Mouse (Mus musculus) liver, embryonic 15.5 days (tissue): ENCODE data around the gene Zfp110. TPM values are rescaled to one million over a fixed set of nuclear protein-coding genes. Genes with fewer than 3 reads are reported as not detected.
"Not testable (repeated sequence)": the region's sequence is repeated elsewhere in the genome, so short reads cannot be mapped to it uniquely, and the experiment has no call there.

Source experiments
- ATAC-seq: fragments of 200-750 bp; cut with Nextera tagmentation; 2 replicates; pipeline ENCODE4 v1.8.0; 2017; ENCODE audit warnings: moderate number of reproducible peaks, mild to moderate bottlenecking, moderate library complexity; ENCODE audit not compliant: insufficient read depth
- H3K27ac ChIP-seq: fragments of 300-500 bp; sonication (generic); replicated peaks from 2 replicates; pipeline ENCODE4 v1.5.1; 2015; ENCODE audit warnings: mild to moderate bottlenecking, inconsistent platforms
- H3K27me3 ChIP-seq: fragments of 300-500 bp; sonication (generic); 2 replicates; pipeline ENCODE4 v1.6.1; 2015; ENCODE audit warnings: mild to moderate bottlenecking, inconsistent platforms
- H3K36me3 ChIP-seq: fragments of 300-500 bp; sonication (generic); replicated peaks from 2 replicates; pipeline ENCODE4 v1.6.1; 2015; ENCODE audit warnings: moderate library complexity, mild to moderate bottlenecking, inconsistent platforms
- H3K4me1 ChIP-seq: fragments of 300-500 bp; sonication (generic); replicated peaks from 2 replicates; pipeline ENCODE4 v1.6.1; 2015; ENCODE audit warnings: inconsistent platforms
- H3K4me2 ChIP-seq: fragments of 300-500 bp; sonication (generic); 2 replicates; pipeline ENCODE4 v1.6.1; 2015; ENCODE audit warnings: moderate library complexity, mild to moderate bottlenecking, inconsistent platforms
- H3K4me3 ChIP-seq: fragments of 300-500 bp; sonication (generic); replicated peaks from 2 replicates; pipeline ENCODE4 v1.5.1; 2015; ENCODE audit warnings: mild to moderate bottlenecking, inconsistent platforms
- H3K9ac ChIP-seq: fragments of 300-500 bp; sonication (generic); 2 replicates; pipeline ENCODE4 v1.6.1; 2015; ENCODE audit warnings: moderate library complexity, mild to moderate bottlenecking, inconsistent platforms
- H3K9me3 ChIP-seq: fragments of 300-500 bp; sonication (generic); replicated peaks from 2 replicates; pipeline ENCODE4 v1.6.1; 2016; ENCODE audit warnings: inconsistent platforms
- WGBS: fragments of 180-500 bp; shearing (Covaris S2); methylation state at CpG from one replicate; pipeline ENCODE4 v1.1.7; 2015; ENCODE audit warnings: mixed read lengths; ENCODE audit not compliant: insufficient replicate concordance; 5-methylcytosine and 5-hydroxymethylcytosine counted together
- polyA plus RNA-seq: library from polyadenylated mRNA; unstranded; fragments of >200 nt; fragmentation: Nextera tagmentation; extraction: Ambion mirVana; gene quantifications from 2 replicates; pipeline ENCODE4 v1.2.1, GENCODE M21; 2015

The Zfp110 gene
- 10.8 and 12.3 TPM in 2 replicates for polyA plus RNA-seq

- peak within 1 kb of the TSS; percentile 87 for H3K4me2 ChIP-seq
- 2% methylated on average over 47 of the region's 47 CpGs for WGBS
Observed at GRCm38 (mm10) chr7:12834162-12835120, at the start of gene Zfp110. Gene Zfp110 (plus strand): TSS chr7:12834761.

DNA sequence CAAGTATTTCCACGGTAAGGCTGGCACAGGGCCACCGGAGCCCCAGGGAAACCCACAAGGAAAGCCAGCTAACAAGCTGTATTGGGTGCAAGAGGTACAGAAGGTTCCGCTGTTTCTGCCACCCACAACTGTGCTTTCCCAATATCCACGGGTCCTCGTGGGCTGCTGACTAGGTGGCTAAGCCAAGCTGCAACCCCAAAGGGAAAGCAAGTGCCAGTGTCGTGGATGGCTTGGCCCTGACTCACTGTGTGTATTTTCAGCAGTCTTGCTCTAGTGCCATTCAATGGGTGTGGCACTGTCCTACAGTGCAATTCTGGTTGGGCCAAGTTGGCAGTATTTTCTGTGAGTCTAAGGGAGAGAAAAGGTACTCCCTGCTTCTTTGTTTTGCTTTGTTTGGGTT lies 47.2 kb upstream of the Zfp110 start:
- 53% methylated on average over 6 of the region's 6 CpGs for WGBS
- no peak overlapping the region for H3K4me3 ChIP-seq
- H3K27ac ChIP-seq, result no peak overlapping the region
- no peaks in the 10 kb centered on the region for H3K4me1 ChIP-seq
- no peaks in the 10 kb centered on the region for H3K27me3 ChIP-seq
- H3K36me3 ChIP-seq, result no peaks in the 10 kb centered on the region
- H3K9me3 ChIP-seq, result no peaks in the 10 kb centered on the region
- H3K4me2 ChIP-seq, result no peak overlapping the region
- H3K9ac ChIP-seq, result no peak overlapping the region
- ATAC-seq, result no peak

More at GRCm38 (mm10) chr7:12834162-12835120, at the start of gene Zfp110:
- Histone ChIP-seq H3K9me3 (no peaks in the 10 kb centered on the region), H3K9ac (peak within 1 kb of the TSS; percentile 76), H3K27me3 (no peaks in the 10 kb centered on the region), H3K36me3 (peaks cover 33% of the 10 kb centered on the region), H3K27ac (peak within 1 kb of the TSS; percentile 71), H3K4me3 (peak within 1 kb of the TSS; percentile 75), H3K4me1 (peaks cover 21% of the 10 kb centered on the region)
- ATAC-seq, result peak; percentile 98

DNA sequence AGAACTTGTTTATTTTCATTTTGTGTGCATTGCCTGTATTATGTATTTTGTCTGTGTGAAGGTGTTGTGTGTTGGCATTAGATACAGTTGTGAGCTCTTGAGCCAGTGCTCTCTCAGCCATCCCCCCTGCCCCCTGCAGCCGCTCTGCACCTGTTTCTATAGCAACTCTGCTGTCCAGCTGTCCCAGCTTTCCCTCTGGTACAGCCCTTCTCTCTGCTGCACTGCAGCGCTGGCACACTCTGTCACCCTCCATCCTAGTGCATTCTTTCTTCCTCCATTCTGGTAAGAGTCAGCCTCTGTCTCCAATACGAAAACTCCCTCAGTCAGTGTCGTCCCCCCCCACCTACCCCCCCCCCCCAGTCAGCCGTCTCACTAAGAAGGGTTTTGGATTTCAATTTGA lies 46.5 kb upstream of the Zfp110 start:
- Histone ChIP-seq H3K36me3 (no peaks in the 10 kb centered on the region), H3K4me2 (no peak overlapping the region), H3K9me3 (no peaks in the 10 kb centered on the region), H3K4me3 (no peak overlapping the region), H3K27me3 (no peaks in the 10 kb centered on the region), H3K27ac (no peak overlapping the region), H3K4me1 (no peaks in the 10 kb centered on the region), H3K9ac (no peak overlapping the region)
- 35% methylated on average over 5 of the region's 5 CpGs for WGBS
- ATAC-seq, result no peak

DNA sequence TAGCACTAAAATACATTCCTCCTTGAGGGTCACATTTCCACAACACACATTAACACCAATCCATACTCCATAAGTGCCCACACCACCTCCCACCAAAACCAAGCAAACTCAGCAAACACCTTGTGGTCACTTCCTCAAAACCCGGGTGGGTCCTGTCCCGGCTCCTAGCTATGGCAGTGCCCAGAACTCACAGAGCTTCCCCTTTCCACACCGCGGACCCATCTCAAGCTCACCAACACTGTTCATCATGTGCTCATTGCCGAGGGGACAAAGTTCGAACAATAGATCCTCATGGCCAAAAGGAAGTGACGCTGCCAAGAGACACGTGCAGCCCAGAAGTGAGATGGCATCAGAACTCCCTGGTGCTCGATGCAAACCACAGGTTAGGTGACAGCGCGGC lies 41.9 kb upstream of the Zfp110 start:
- not testable (repeated sequence) for H3K4me3 ChIP-seq, H3K4me1 ChIP-seq, H3K9ac ChIP-seq, H3K36me3 ChIP-seq, H3K9me3 ChIP-seq, H3K4me2 ChIP-seq, H3K27me3 ChIP-seq, ATAC-seq, H3K27ac ChIP-seq
- 47% methylated on average over 11 of the region's 11 CpGs for WGBS

GRCm38 (mm10) chr7:12797971-12798370 lies 36.6 kb upstream of the Zfp110 start:
- WGBS, result 54% methylated on average over 2 of the region's 2 CpGs
- ATAC-seq, result no peak

DNA sequence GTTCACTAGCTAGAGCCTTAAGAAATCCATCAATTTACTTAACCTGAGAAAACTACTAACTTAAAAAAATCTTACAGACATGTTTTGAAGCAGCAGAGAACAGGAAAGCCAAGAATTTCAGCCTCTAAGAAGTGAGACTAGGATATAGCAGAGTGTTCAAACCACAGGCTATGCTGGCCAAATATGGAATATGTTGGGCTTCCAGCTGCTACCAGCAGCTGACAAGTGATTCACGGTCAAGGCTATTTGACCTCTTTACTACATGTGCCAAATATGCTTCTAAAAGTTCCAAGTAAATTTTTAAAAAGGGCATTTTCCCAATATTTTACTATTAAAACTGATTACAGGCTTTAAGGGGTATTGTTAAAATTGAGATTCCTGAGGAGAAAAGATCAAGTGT lies 35.0 kb upstream of the Zfp110 start:
- no peaks in the 10 kb centered on the region for H3K36me3 ChIP-seq
- no peak overlapping the region for H3K9ac ChIP-seq
- no peaks in the 10 kb centered on the region for H3K9me3 ChIP-seq
- no peak overlapping the region for H3K4me3 ChIP-seq
- H3K27me3 ChIP-seq, result no peaks in the 10 kb centered on the region
- no peak overlapping the region for H3K27ac ChIP-seq
- H3K4me2 ChIP-seq, result no peak overlapping the region
- WGBS, result 74% methylated on average over 1 of the region's 1 CpGs
- ATAC-seq, result no peak
- peaks cover 12% of the 10 kb centered on the region; the same call in 1 of the 2 replicates for H3K4me1 ChIP-seq

More at GRCm38 (mm10) chr7:12797971-12798370, 36.6 kb upstream of the Zfp110 start:
- no peaks in the 10 kb centered on the region for H3K36me3 ChIP-seq
- 0 out of 2 replicates have a peak, but pooled peaks cover 4% of the 10 kb centered on the region for H3K4me1 ChIP-seq
- H3K27ac ChIP-seq, result no peak overlapping the region
- no peak overlapping the region for H3K4me2 ChIP-seq
- H3K4me3 ChIP-seq, result no peak overlapping the region
- H3K9ac ChIP-seq, result no peak overlapping the region
- H3K27me3 ChIP-seq, result no peaks in the 10 kb centered on the region
- H3K9me3 ChIP-seq, result no peaks in the 10 kb centered on the region

- peak; percentile 70 for ATAC-seq
- no peak within 1 kb of the TSS for H3K27ac ChIP-seq
- H3K9ac ChIP-seq, result peak within 1 kb of the TSS; percentile 21; the same call in 1 of the 2 replicates
Observed at GRCm38 (mm10) chr7:12802866-12803726, 31.5 kb upstream of the Zfp110 start, which contains the start of gene Zscan18. Gene Zscan18 (minus strand): TSS chr7:12803635.

GRCm38 (mm10) chr7:12803727-12804071 lies 30.9 kb upstream of the Zfp110 start:
- 2% methylated on average over 16 of the region's 16 CpGs for WGBS
- H3K9ac ChIP-seq, result peak overlapping the region; percentile 21; the same call in 1 of the 2 replicates
- peak; percentile 34; the same call in 1 of the 2 replicates for ATAC-seq
- H3K27me3 ChIP-seq, result no peaks in the 10 kb centered on the region
- peaks cover 12% of the 10 kb centered on the region; the same call in 1 of the 2 replicates for H3K4me1 ChIP-seq
- peaks cover 15% of the 10 kb centered on the region for H3K36me3 ChIP-seq
- no peaks in the 10 kb centered on the region for H3K9me3 ChIP-seq
- H3K4me2 ChIP-seq, result peak overlapping the region; percentile 78
- no peak overlapping the region for H3K27ac ChIP-seq
- H3K4me3 ChIP-seq, result peak overlapping the region; percentile 51

More at GRCm38 (mm10) chr7:12802866-12803726, 31.5 kb upstream of the Zfp110 start, which contains the start of gene Zscan18:
- 4% methylated on average over 31 of the region's 31 CpGs for WGBS
- H3K4me2 ChIP-seq, result peak within 1 kb of the TSS; percentile 78
- H3K36me3 ChIP-seq, result peaks cover 9% of the 10 kb centered on the region
- no peaks in the 10 kb centered on the region for H3K9me3 ChIP-seq
- peak within 1 kb of the TSS; percentile 51 for H3K4me3 ChIP-seq
- H3K27me3 ChIP-seq, result no peaks in the 10 kb centered on the region
- H3K4me1 ChIP-seq, result peaks cover 12% of the 10 kb centered on the region; the same call in 1 of the 2 replicates

DNA sequence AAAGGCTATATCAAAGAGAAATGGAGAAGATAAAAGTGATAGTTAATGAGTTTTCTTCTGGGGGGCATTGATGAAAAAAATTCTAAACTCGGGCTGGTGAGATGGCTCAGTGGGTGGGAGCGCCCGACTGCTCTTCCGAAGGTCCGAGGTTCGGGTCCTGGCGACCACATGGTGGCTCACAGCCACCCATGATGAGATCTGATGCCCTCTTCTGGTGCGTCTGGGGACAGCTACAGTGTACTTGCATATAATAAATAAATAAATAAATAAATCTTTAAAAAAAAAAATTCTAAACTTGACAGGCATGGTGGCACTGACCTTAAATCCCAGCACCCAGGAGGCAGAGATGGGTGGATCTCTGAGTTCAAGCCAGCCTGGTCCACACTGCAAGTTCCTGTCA lies 19.0 kb upstream of the Zfp110 start:
- peaks cover 24% of the 10 kb centered on the region for H3K36me3 ChIP-seq
- WGBS, result 88% methylated on average over 8 of the region's 8 CpGs
- no peak for ATAC-seq

DNA sequence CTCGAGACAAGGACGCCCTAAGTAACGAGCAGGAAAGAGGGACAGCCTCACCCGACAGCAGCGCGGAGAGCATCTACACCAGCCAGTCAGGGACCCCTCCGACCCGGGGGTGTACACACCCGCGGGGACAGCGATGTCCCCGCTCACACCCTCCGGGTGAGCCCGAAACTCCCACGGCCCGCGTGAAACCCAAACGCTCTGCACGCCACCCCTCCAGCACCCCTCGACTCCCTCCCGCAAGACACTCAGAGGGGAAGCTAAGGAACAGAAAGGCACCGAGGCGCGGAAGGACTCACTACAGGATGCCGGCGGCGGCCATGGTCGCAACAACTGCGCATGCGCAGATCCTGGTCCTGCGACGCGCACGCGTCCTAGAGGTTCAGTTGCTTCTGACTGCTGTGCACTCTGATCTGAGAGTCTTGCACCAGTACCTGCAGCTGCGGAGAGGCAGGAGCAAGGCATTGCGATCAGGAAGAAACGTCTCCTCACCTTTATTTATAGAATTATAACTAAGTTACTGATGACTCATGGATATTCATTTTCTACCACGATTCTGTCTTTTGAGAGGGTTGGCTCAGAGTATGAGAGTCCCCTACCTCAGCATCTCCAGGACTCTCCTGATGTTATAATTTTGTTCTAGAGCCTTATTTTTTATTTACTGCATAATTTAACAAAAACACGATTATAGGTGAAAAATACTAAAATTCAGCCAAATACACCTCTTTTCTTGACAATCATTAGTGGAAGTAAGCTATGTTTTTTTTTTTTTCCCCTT lies 15.9 kb upstream of the Zfp110 start, which contains the start of gene Zfp329:
TSS of gene Zfp329 (minus strand) at position 338 of the 775 bp plus-strand sequence.
- Histone ChIP-seq H3K4me1 (peaks cover 9% of the 10 kb centered on the region), H3K36me3 (no peaks in the 10 kb centered on the region), H3K9ac (peak within 1 kb of the TSS; percentile 76), H3K27ac (no peak within 1 kb of the TSS; the same call in 1 of the 2 replicates), H3K4me2 (peak within 1 kb of the TSS; percentile 78), H3K27me3 (no peaks in the 10 kb centered on the region), H3K9me3 (no peaks in the 10 kb centered on the region), H3K4me3 (peak within 1 kb of the TSS; percentile 88)
- WGBS, result under 1% methylated on average over 40 of the region's 40 CpGs
- ATAC-seq, result peak; percentile 95

More for the DNA sequence above, 19.0 kb upstream of the Zfp110 start:
- Histone ChIP-seq H3K4me2 (no peak overlapping the region), H3K9me3 (peaks cover 4% of the 10 kb centered on the region; the same call in 1 of the 2 replicates), H3K27me3 (no peaks in the 10 kb centered on the region), H3K27ac (no peak overlapping the region), H3K9ac (no peak overlapping the region), H3K4me3 (no peak overlapping the region), H3K4me1 (peaks cover 9% of the 10 kb centered on the region)
